Mouse (Mus musculus): ENCODE results near the gene Gm9112.
"Not testable (repeated sequence)": the region's sequence is repeated elsewhere in the genome, so short reads cannot be mapped to it uniquely, and the experiment has no call there.

Gm9112 gene

DNA sequence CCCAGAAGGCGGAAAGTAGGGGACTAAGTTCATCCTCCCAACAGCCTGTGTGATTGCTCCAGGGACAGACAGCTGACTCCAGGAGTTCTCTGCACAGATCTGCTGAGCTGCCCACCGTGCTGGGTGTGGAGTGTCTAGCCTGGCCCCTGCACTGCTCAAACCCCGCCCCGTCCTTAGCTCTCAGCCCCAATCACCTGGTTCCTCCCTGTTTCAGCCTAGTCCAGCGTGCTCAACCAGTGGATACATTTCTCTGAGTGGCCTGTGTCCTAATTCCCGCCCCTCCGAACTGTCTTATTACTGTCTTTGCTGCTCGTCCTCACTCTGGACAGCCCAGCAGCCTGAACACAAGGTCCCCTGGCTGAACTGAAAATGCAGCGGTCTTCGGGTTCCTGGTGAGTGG, at the start of gene Gm9112, which contains the start of gene Dmrtc1b:
TSS of gene Gm9112 (minus strand) at position 101 of the 400 bp plus-strand sequence.
TSS of gene Dmrtc1b (plus strand) at position 331 of the 400 bp plus-strand sequence.
- not testable (repeated sequence) for DNase-seq

GRCm38 (mm10) chrX:102724226-102724625, 16.8 kb upstream of the Gm9112 start:
- DNase-seq, result not testable (repeated sequence)

DNA sequence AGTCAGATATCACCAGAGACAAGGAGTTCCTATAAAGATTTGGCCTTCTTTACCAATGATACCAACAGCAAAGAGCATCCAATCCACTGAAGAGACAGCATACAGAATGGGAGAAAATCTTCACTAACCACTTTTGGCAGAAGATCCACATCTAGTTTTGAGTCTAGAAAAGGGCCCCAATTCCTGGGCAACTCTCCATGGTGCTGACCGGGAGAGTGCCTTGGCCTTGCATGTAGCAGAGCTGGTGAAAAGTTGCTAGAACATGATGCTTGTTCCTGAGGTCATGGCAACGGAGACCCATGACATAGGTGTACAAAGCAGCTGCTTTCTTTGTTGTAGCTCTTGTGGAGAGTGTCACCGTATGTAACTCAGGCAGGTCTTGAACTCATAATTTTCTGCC, 6.8 kb downstream of the Gm9112 start:
- DNase-seq, result not testable (repeated sequence)

GRCm38 (mm10) chrX:102689252-102689651, 18.2 kb downstream of the Gm9112 start:
- peak; percentile 32 for DNase-seq

DNA sequence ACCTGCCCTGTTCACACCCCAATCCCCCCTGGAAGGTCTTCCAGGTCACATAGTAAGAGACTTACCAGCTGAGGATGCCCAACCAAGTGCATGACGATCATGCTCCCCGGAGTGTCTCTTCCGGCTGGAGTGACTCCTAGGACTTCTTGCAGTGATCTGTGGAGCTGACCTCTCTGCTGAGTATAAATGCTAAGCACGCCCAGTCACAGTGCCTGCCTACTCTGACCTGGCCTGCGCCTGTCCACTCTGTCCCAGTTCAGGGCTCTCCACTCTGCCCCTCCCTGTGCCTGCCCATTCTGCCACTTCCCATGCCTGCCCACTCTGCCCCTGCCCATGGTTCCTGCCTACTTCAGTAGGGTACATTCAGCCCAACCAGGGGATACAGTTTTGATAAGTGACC, 20.6 kb downstream of the Gm9112 start, which contains the start of gene Gm3880:
TSS of gene Gm3880 (minus strand) at position 101 of the 400 bp plus-strand sequence.
- DNase-seq, result not testable (repeated sequence)

DNA sequence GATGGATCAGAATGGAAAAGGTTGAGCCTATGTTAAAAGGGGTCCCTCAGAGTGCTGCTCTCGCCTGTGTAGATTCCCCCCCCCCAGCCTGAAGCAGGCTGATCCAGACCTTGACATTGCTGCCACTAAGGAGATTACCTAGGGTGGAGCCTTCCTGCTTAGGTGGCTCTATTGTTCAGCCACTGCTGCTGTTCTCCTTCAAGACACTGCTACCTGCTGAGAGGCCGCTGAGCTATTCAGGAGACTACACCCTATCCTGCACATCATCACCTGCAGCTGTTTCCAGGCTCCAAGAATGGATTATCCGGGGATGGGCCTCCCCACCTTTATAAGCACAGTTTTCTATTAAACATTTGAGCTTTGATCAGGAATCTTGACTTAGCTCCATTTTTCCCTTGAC, 22.7 kb downstream of the Gm9112 start:
- not testable (repeated sequence) for DNase-seq

GRCm38 (mm10) chrX:102666641-102667040, 40.8 kb downstream of the Gm9112 start:
- DNase-seq, result no peak

DNA sequence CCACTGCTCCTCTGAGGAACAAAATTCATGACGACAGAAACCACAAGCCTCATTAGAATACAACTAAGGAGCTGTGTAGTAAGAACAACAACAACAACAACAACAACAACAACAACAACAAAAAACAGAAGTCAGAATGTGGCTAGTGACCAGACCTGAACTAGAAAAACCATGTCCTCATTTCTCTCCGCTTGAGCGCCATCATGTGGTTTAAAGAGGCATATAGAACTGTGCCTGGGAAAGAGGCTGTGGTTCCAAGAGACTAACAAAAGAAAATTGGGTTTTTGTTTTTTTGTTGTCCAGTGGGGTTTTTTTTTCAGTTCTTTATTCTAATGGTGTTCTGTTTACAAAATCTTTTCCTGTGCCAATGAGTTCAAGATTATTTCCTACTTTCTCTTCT, 46.7 kb downstream of the Gm9112 start:
- DNase-seq, result peak; percentile 22

Measured in retina, postnatal 1 day (tissue).